Mouse (Mus musculus) thymus, postnatal 14 days (tissue): ENCODE measurements around the gene Rap1gap.

Experiments used
- DNase-seq: peaks from one replicate; pipeline ENCODE4 v3.0.0; 2021

Gene Rap1gap

GRCm38 (mm10) chr4:137663491-137663890, 1.0 kb upstream of the Rap1gap start:
- DNase-seq = no peak

GRCm38 (mm10) chr4:137664980-137665675, 602 bp downstream of the Rap1gap start:
- DNase-seq = no peak

GRCm38 (mm10) chr4:137665791-137666190, 1.3 kb downstream of the Rap1gap start:
- no peak for DNase-seq

DNA sequence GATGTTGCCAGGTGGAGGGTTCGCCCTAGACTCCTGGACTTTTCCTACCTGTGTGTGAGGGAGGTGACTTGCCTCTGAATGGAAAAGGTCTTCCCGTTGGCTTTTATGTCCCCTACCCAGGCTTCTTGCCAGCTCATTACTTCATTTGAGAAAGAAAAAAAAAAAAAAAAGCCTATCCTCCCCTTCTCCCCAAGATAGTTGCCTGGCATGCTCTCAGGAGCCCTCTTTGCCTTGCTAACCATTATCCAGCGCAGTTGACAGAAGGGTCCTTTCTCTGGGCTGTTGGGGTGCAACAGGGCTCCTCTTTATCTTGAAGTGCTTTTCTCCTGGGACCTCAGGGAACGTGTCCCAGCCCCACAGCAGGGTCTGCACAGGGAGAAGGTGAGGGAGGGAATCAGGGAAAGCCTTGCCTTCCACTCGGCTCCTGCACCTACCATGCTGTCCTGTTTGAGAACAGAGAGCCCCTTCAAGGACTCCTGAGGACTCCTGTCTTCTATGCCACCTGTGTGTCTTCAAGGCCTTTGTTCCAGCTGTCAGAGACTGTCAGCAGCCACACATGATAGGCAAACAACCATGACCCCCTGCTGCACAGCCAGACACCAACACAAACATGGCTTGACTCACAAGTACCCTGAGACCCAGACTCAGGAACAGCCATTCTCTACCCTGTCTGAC, 1.9 kb downstream of the Rap1gap start:
- DNase-seq = no peak

DNA sequence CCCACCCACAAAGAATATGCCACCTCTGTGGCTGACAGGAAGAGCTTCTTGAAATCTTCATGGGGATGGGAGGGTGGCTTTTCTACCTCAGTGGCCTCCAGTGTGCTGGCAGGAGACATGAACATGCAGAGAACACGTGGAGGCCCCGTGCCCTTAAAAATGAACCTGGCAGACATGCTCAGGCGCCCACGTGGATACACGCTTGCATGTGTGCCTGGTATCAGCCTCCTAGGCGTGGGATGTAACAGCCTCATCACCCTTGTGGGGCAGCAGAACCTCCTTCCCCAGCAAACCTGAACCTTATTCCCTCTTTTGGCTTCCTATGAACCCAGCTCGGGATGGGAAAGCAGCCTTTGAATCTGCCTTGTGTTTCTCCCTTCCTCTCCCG, 2.4 kb downstream of the Rap1gap start:
- no peak for DNase-seq

DNA sequence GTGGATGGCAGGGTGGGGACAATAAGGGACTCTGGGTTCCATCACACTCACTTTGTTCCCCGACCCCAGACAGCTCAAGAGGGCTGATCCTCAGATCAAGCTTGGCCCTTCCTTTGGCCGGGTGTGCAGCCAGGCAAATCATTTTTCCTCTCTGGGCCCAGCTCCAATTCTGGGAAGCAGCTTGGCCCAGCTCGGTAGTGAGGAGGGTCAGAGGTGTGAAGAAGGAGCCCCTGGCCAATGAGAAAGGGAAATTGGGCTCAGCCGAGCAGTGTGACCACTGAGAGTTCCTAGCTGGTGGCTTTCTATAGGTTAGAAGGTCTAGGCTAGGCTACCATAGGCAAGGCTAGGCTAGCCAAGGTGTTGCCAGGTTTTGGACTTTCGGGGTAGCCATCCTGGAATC, 3.2 kb downstream of the Rap1gap start:
- DNase-seq = no peak

GRCm38 (mm10) chr4:137671711-137672500, 7.4 kb downstream of the Rap1gap start:
- DNase-seq = no peak

- DNase-seq = no peak
Measured at GRCm38 (mm10) chr4:137675566-137675965, 11.0 kb downstream of the Rap1gap start.

DNA sequence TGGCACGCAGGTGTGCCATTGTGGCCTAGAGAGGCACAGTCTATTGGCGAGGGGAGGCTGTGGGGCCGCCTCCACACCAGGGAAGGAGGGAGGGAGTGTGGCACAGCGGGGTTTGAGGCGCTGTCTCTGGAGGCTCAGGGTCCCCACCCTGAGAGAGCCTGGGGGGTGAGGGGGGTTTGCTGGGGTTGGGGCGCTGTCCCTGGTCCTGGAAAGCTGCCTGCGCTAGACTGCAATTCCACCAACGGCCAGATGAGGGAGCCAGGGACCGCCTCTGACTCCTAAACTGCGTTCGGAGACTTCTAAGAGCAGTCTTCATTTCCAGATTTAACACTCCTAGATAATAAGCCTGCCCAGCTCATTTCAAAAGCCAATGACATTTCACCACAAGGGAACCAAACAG, 11.5 kb downstream of the Rap1gap start:
- DNase-seq = peak; percentile 71

DNA sequence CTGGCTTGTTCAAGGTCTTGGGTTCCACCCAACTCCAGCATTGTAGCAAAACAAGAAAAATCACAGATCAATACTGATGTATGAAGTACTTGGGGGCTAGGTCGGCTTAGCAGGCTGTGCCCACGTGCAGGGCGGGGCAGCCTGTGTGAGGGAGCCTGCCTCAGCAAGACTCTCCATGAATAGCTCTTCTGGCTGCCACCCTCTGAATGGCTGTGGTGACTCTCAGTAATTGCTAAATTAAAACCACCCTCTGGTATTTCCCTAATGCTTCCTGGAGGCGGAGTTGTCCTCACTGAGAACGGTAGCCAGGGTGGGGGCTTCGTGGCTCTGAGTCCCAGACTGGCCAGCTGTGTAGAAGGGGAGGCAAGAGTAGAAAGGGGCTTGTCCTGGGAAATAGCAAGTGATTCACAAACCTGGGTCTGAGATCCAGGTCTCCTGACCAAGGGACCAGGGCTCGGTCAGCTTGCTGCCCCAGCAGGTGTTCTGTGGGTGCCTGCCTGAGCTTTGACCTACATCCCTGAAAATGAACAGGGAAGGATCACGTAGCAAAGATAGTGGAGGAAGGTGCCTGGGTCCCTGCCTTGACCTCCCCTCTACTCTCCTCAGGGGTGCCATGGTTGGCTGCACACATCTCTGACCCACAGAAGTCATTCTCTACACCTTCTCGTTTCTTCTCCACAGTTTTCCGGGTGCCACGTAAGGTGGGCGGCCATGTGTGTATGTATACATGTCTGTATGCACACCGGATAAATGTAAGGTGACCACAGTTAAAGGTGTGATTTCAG, 12.4 kb downstream of the Rap1gap start:
- DNase-seq = no peak

GRCm38 (mm10) chr4:137677906-137678305, 13.4 kb downstream of the Rap1gap start:
- no peak for DNase-seq

DNA sequence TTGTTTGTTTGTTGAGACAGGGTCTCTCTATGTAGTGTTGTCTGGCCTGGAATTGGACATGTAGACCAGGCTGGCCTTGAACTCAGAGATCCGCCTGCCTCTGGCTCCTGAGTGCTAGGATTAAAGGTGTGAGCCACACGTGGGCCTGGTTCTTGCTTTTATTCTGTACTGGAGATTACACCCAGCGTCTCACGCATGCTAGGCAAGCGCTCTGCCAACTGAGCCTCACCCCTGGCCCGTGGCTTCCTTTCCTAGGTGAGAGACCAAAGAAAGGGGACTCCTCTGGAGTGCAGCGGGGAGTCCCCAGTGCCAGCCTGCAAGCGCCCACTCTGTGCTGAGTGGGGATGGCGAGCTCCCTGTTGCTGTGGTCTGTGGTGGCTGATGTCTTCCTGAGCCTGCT, 14.0 kb downstream of the Rap1gap start:
- no peak for DNase-seq

DNA sequence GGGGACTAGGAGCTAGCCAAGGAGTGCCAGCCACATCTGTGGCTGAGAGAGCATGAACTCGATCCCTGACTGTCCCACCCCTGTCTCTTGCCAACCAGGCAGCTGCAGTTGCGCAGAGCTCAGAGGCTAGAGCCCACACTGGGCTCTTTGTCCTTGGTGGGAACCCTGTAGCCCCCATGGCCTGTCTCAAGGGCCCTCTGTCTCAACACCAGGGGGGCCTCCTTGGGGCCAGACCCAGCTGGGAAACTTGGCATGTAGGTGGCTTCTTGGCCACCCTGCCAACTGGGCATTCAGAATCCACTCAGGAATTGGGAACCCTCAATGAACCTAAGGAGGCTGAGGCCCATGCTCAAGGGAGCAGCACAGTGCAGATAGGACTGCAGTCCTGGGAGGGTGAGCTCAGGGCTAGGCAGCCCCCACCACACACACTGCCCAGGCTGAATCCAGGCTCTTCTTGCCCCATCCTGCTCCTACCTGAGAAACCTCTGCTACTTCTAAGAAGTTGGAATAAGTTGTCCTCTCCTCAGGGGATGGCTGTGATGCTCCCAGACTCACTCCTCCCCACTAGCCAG, 15.5 kb downstream of the Rap1gap start:
- DNase-seq = no peak

DNA sequence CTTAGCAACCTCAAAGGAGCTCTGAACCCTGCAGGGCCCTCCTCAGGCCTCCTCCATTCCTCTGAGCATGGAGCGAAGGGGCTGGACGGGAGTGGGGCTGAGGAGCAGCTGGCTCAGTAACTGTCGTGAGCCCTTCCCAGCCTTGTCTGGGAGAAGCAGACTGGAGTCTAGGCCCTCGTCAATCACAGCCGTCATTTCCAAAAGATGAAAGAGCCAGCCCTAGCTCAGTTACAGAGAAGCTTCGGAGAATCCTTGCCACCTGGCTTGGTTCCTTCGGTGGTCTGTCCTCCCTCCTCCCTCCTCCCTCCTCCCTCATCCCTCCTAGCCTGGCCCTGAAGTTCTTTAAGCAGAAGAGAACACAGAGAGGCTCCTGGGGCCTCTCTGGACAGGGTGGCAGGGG, 16.2 kb downstream of the Rap1gap start:
- DNase-seq = no peak

DNA sequence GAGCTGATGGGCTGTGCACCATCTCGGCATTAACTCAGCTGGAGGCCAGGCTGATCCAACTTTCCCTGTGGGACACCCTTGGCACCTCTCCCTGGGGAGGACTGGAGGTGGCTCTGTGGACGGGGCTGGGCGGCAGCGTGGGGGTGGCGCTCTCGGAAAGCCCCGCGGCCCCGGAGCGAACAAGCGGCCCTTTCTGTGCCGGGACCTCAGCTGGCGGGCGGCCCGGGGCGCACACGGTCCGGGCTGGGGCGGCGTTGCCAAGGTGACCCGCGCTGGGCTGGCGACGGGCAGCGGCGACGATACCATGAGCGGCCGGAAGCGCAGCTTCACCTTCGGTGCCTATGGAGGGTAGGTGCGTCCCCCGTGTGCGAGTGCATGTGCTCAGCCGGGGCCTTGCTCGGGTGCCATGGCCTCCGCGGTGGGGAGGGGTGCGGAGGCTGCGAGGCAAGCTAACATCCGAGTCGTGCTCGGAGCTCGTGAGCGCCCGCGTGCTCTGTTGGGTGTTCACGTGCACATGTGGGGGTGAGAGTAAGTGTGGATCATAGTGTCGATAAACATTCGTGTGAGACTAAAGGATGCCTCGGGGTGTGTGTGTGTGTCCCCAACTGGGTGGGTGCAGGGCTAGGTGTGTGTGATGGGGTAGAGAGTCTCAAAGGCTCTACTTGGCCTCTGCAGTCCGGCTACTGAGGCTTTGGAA, 17.0 kb downstream of the Rap1gap start:
- no peak for DNase-seq

DNA sequence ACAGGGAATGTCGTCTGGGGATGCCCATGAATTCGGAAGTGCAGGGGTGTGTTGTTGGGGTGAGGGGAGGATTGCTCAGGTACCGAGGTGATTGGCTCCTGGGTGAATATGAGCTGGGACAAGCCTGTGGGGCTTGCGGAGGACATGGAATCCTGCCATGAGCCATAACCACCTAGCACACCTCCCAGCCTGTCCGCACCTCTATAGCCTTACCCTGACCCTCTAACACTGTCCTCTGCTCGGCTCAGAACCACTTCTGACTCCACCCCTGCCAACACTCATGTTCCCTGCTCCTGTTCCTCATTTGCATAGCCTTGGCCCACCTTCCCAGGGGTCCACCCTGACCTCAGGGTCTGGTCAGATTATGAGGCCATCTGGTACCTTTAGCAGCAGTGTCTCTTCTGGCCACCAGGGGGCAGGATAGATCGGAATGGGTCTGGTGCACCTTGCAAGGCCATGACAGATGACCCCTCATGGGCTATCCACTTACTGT, 18.5 kb downstream of the Rap1gap start:
- DNase-seq = peak; percentile 33

DNA sequence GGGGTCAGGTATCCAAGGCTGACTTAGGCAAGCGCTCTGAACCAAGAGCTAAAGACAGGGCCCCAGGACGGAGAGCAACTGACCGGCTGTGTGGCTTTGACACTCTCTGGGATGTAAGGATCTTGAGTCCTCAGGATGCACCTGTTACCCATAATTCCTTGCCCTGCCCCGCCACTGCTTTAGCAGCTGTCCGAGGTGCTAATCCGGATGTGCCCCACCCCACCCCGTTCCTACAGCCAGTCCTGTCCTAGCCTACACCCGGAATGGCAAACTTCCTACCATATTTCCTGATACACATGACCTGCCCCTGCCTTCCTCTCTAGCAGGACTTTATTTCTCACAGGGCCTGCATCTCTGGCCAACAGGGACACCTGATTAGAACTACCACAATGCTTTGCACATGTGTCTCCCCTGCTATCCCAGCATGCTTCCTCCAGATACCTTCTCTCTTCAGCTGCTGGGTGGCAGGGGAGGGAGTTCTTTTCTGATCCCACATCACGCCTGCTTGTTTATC, 20.4 kb downstream of the Rap1gap start:
- no peak for DNase-seq

DNA sequence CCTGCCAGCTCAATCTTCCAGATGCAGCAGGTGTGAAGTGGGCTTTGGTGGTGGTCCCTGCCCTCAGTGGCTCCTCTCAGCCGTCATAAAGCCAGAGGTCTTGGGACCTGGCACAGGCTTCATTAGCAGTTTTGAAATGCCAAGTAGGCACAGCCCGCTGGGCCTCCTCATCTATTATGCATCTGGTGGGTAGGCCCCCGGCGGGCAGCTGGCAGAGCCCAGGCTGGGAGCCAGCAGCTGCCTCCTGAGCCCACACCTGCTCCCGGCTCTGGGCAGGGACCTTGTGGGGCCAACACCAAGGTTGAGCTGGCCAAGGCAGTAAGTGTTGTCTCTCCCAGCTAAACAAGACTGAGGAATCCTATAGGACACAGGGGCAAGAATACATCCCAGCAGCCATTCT, 21.8 kb downstream of the Rap1gap start:
- DNase-seq = no peak

- no peak for DNase-seq
Measured at GRCm38 (mm10) chr4:137687234-137687825, 22.8 kb downstream of the Rap1gap start.

- no peak for DNase-seq
Measured at GRCm38 (mm10) chr4:137692107-137692902, 27.8 kb downstream of the Rap1gap start.
